Mouse (Mus musculus) lung, postnatal 0 days (tissue): ENCODE results near the gene Slc22a13. TPM values are rescaled to one million over a fixed set of nuclear protein-coding genes. Genes with fewer than 3 reads are reported as not detected.

Experiments used
- ATAC-seq: fragments of 200-750 bp; cut with Nextera tagmentation; 2 replicates; pipeline ENCODE4 v1.8.0; 2017; ENCODE audit warnings: moderate library complexity
- DNase-seq: peaks from one replicate; pipeline ENCODE4 v3.0.0-alpha.2; 2016; ENCODE audit warnings: low spot score
- H3K27ac ChIP-seq: fragments of 300-500 bp; sonication (generic); 2 replicates; pipeline ENCODE4 v1.5.1; 2014; ENCODE audit warnings: antibody characterized with exemption, mild to moderate bottlenecking, low read length, mixed read lengths
- H3K27me3 ChIP-seq: fragments of 300-500 bp; sonication (generic); replicated peaks from 2 replicates; pipeline ENCODE4 v1.6.1; 2014; ENCODE audit warnings: low read length, mixed read lengths; ENCODE audit not compliant: insufficient read depth
- H3K36me3 ChIP-seq: fragments of 300-500 bp; sonication (generic); 2 replicates; pipeline ENCODE4 v1.6.1; 2014; ENCODE audit warnings: low read length, mixed read lengths; ENCODE audit not compliant: insufficient read depth
- H3K4me1 ChIP-seq: fragments of 300-500 bp; sonication (generic); 2 replicates; pipeline ENCODE4 v1.6.1; 2014; ENCODE audit warnings: antibody characterized with exemption, low read depth, low read length, mixed read lengths; ENCODE audit not compliant: insufficient read depth
- H3K4me2 ChIP-seq: fragments of 300-500 bp; sonication (generic); replicated peaks from 2 replicates; pipeline ENCODE4 v1.6.1; 2014; ENCODE audit warnings: low read depth, mild to moderate bottlenecking, low read length, moderate library complexity, mixed read lengths
- H3K4me3 ChIP-seq: fragments of 300-500 bp; sonication (generic); 2 replicates; pipeline ENCODE4 v1.5.1; 2014; ENCODE audit warnings: low read depth, low read length
- H3K9ac ChIP-seq: fragments of 300-500 bp; sonication (generic); replicated peaks from 2 replicates; pipeline ENCODE4 v1.6.1; 2014; ENCODE audit warnings: low read depth, mild to moderate bottlenecking
- H3K9me3 ChIP-seq: fragments of 300-500 bp; sonication (generic); 2 replicates; pipeline ENCODE4 v1.6.1; 2016; ENCODE audit warnings: low read length, mixed read lengths
- CTCF ChIP-seq: IDR thresholded peaks from 2 replicates; pipeline ENCODE4 v1.5.1; 2016; ENCODE audit warnings: antibody characterized with exemption, mild to moderate bottlenecking
- EP300 ChIP-seq: IDR thresholded peaks from 2 replicates; pipeline ENCODE4 v1.6.1; 2016; ENCODE audit warnings: antibody characterized with exemption, mild to moderate bottlenecking, control low read depth
- WGBS: fragments of 180-500 bp; shearing (Covaris S2); extraction: QIAGEN DNeasy Blood & Tissue Kit; methylation state at CpG from one replicate; pipeline ENCODE4 v1.1.7; 2014; 5-methylcytosine and 5-hydroxymethylcytosine counted together
- polyA plus RNA-seq: library from polyadenylated mRNA; unstranded; fragments of >200 nt; fragmentation: Nextera tagmentation; extraction: Ambion mirVana; gene quantifications from 2 replicates; pipeline ENCODE4 v1.2.1, GENCODE M21; 2015

Slc22a13 gene
- polyA plus RNA-seq, 1 experiment from 2014 or later, result not detected

GRCm38 (mm10) chr9:119206666-119207065 lies 2.2 kb downstream of the Slc22a13 start:
- Histone ChIP-seq H3K4me3 (no peak overlapping the region), H3K9me3 (no peaks in the 10 kb centered on the region), H3K4me1 (no peaks in the 10 kb centered on the region), H3K4me2 (no peak overlapping the region), H3K27ac (no peak overlapping the region), H3K36me3 (no peaks in the 10 kb centered on the region), H3K9ac (no peak overlapping the region), H3K27me3 (no peaks in the 10 kb centered on the region)
- DNase-seq (no peak), ATAC-seq (no peak)
- WGBS, result 68% methylated on average over 2 of the region's 2 CpGs
- TF ChIP-seq CTCF (no peak), EP300 (no peak)

GRCm38 (mm10) chr9:119205756-119206155 lies 3.1 kb downstream of the Slc22a13 start:
- WGBS, result 89% methylated on average over 5 of the region's 5 CpGs
- DNase-seq (no peak), ATAC-seq (no peak)
- H3K36me3 ChIP-seq, result no peaks in the 10 kb centered on the region
- H3K4me3 ChIP-seq, result no peak overlapping the region
- no peak overlapping the region for H3K4me2 ChIP-seq
- H3K27me3 ChIP-seq, result no peaks in the 10 kb centered on the region
- H3K27ac ChIP-seq, result no peak overlapping the region
- TF ChIP-seq EP300 (no peak), CTCF (no peak)
- H3K9me3 ChIP-seq, result no peaks in the 10 kb centered on the region
- no peaks in the 10 kb centered on the region for H3K4me1 ChIP-seq
- H3K9ac ChIP-seq, result no peak overlapping the region

GRCm38 (mm10) chr9:119203617-119204016 lies 5.3 kb downstream of the Slc22a13 start:
- no peak overlapping the region for H3K9ac ChIP-seq
- TF ChIP-seq EP300 (no peak), CTCF (no peak)
- no peaks in the 10 kb centered on the region for H3K4me1 ChIP-seq
- H3K27me3 ChIP-seq, result no peaks in the 10 kb centered on the region
- H3K36me3 ChIP-seq, result no peaks in the 10 kb centered on the region
- H3K9me3 ChIP-seq, result no peaks in the 10 kb centered on the region
- H3K4me2 ChIP-seq, result no peak overlapping the region
- ATAC-seq (no peak), DNase-seq (no peak)
- H3K4me3 ChIP-seq, result no peak overlapping the region
- H3K27ac ChIP-seq, result no peak overlapping the region
- whole genome bisulfite sequencing, result 94% methylated on average over 9 of the region's 9 CpGs

GRCm38 (mm10) chr9:119201653-119202052 lies 7.2 kb downstream of the Slc22a13 start:
- no peak overlapping the region for H3K4me2 ChIP-seq
- no peaks in the 10 kb centered on the region for H3K36me3 ChIP-seq
- H3K27ac ChIP-seq, result no peak overlapping the region
- H3K9ac ChIP-seq, result no peak overlapping the region
- DNase-seq (no peak), ATAC-seq (no peak)
- no peaks in the 10 kb centered on the region for H3K27me3 ChIP-seq
- 86% methylated on average over 5 of the region's 5 CpGs for WGBS
- no peak overlapping the region for H3K4me3 ChIP-seq
- H3K4me1 ChIP-seq, result no peaks in the 10 kb centered on the region
- no peak for TF ChIP-seq EP300
- TF ChIP-seq CTCF, result no peak
- no peaks in the 10 kb centered on the region for H3K9me3 ChIP-seq

- no peak overlapping the region for H3K4me2 ChIP-seq
- no peak for TF ChIP-seq CTCF
- TF ChIP-seq EP300, result no peak
- no peaks in the 10 kb centered on the region for H3K27me3 ChIP-seq
- H3K36me3 ChIP-seq, result no peaks in the 10 kb centered on the region
- no peak overlapping the region for H3K4me3 ChIP-seq
- peak; percentile 25; the same call in 1 of the 2 replicates for ATAC-seq
- no peak overlapping the region for H3K27ac ChIP-seq
- no peaks in the 10 kb centered on the region for H3K4me1 ChIP-seq
- no peak overlapping the region for H3K9ac ChIP-seq
- H3K9me3 ChIP-seq, result no peaks in the 10 kb centered on the region
- WGBS, result 45% methylated on average over 10 of the region's 10 CpGs
- peak; percentile 23 for DNase-seq
Observed at GRCm38 (mm10) chr9:119199151-119199861, 9.6 kb downstream of the Slc22a13 start.

GRCm38 (mm10) chr9:119192202-119192990 lies 16.5 kb downstream of the Slc22a13 start:
- no peaks in the 10 kb centered on the region for H3K36me3 ChIP-seq
- no peaks in the 10 kb centered on the region for H3K27me3 ChIP-seq
- TF ChIP-seq CTCF (peak; percentile 75), EP300 (no peak)
- no peak overlapping the region for H3K4me2 ChIP-seq
- H3K4me1 ChIP-seq, result no peaks in the 10 kb centered on the region
- 30% methylated on average over 11 of the region's 11 CpGs for WGBS
- H3K4me3 ChIP-seq, result no peak overlapping the region
- no peaks in the 10 kb centered on the region for H3K9me3 ChIP-seq
- H3K9ac ChIP-seq, result no peak overlapping the region
- H3K27ac ChIP-seq, result no peak overlapping the region
- DNase-seq (peak; percentile 49), ATAC-seq (no peak; the same call in 1 of the 2 replicates)
